Mouse (Mus musculus): ENCODE measurements around the gene Slc22a23. TPM values are rescaled to one million over a fixed set of nuclear protein-coding genes. Genes with fewer than 3 reads are reported as not detected.
A peak's percentile ranks its signal among the peaks of the same experiment; 100 is the strongest.

The Slc22a23 gene
- polyA plus RNA-seq, 1 experiment from 2014 or later: 25.4 TPM

GRCm38 (mm10) chr13:34143389-34143788 lies 201.6 kb downstream of the Slc22a23 start:
- Histone ChIP-seq H3K4me2 (ENCODE audit: low read depth, low read length) (no peak overlapping the region), H3K4me3 (ENCODE audit: low read depth, low read length) (no peak overlapping the region), H3K27me3 (ENCODE audit: control insufficient read depth, insufficient read depth, low read length) (no peaks in the 10 kb centered on the region), H3K9ac (replicated peaks; ENCODE audit: low read depth, low read length) (no peak overlapping the region), H3K9me3 (ENCODE audit: control insufficient read depth, low read length) (no peaks in the 10 kb centered on the region), H3K4me1 (ENCODE audit: control insufficient read depth, insufficient read depth, low read length) (peaks cover 9% of the 10 kb centered on the region), H3K36me3 (ENCODE audit: control insufficient read depth, insufficient read depth, low read length) (no peaks in the 10 kb centered on the region), H3K27ac (ENCODE audit: low read depth, low read length) (no peak overlapping the region)
- WGBS: 25% methylated on average over 5 of the region's 5 CpGs
- ATAC-seq (ENCODE audit: low read depth): peak; percentile 41; the same call in 1 of the 2 replicates

- no peak overlapping the region for H3K9ac ChIP-seq (replicated peaks; ENCODE audit: low read depth, low read length)
- no peak overlapping the region for H3K4me2 ChIP-seq (ENCODE audit: low read depth, low read length)
- peaks cover 18% of the 10 kb centered on the region; the same call in 1 of the 2 replicates for H3K4me1 ChIP-seq (ENCODE audit: control insufficient read depth, insufficient read depth, low read length)
- 39% methylated on average over 7 of the region's 7 CpGs for WGBS
- H3K9me3 ChIP-seq (ENCODE audit: control insufficient read depth, low read length): no peaks in the 10 kb centered on the region
- no peaks in the 10 kb centered on the region for H3K27me3 ChIP-seq (ENCODE audit: control insufficient read depth, insufficient read depth, low read length)
- peak overlapping the region; percentile 61 for H3K27ac ChIP-seq (ENCODE audit: low read depth, low read length)
- no peak overlapping the region for H3K4me3 ChIP-seq (ENCODE audit: low read depth, low read length)
- ATAC-seq (ENCODE audit: low read depth): peak; percentile 18; the same call in 1 of the 2 replicates
- H3K36me3 ChIP-seq (ENCODE audit: control insufficient read depth, insufficient read depth, low read length): no peaks in the 10 kb centered on the region
Observed at GRCm38 (mm10) chr13:34136605-34137004, 208.4 kb downstream of the Slc22a23 start.

- Histone ChIP-seq H3K36me3 (ENCODE audit: control insufficient read depth, insufficient read depth, low read length) (no peaks in the 10 kb centered on the region), H3K4me1 (ENCODE audit: control insufficient read depth, insufficient read depth, low read length) (peaks cover 18% of the 10 kb centered on the region; the same call in 1 of the 2 replicates), H3K27ac (ENCODE audit: low read depth, low read length) (peak overlapping the region; percentile 100), H3K4me2 (ENCODE audit: low read depth, low read length) (peak overlapping the region; percentile 69), H3K9me3 (ENCODE audit: control insufficient read depth, low read length) (no peaks in the 10 kb centered on the region), H3K27me3 (ENCODE audit: control insufficient read depth, insufficient read depth, low read length) (no peaks in the 10 kb centered on the region), H3K9ac (replicated peaks; ENCODE audit: low read depth, low read length) (peak overlapping the region; percentile 99), H3K4me3 (ENCODE audit: low read depth, low read length) (peak overlapping the region; percentile 93)
- ATAC-seq (ENCODE audit: low read depth): no peak
- 17% methylated on average over 7 of the region's 7 CpGs for WGBS
Observed at GRCm38 (mm10) chr13:34134276-34134675, 210.7 kb downstream of the Slc22a23 start.

GRCm38 (mm10) chr13:34133326-34134071 lies 211.5 kb downstream of the Slc22a23 start:
- peak overlapping the region; percentile 69 for H3K4me2 ChIP-seq (ENCODE audit: low read depth, low read length)
- H3K36me3 ChIP-seq (ENCODE audit: control insufficient read depth, insufficient read depth, low read length): no peaks in the 10 kb centered on the region; the same call in 1 of the 2 replicates
- H3K27me3 ChIP-seq (ENCODE audit: control insufficient read depth, insufficient read depth, low read length): no peaks in the 10 kb centered on the region
- peak overlapping the region; percentile 100 for H3K27ac ChIP-seq (ENCODE audit: low read depth, low read length)
- WGBS: under 1% methylated on average over 15 of the region's 15 CpGs
- H3K9me3 ChIP-seq (ENCODE audit: control insufficient read depth, low read length): no peaks in the 10 kb centered on the region
- H3K9ac ChIP-seq (replicated peaks; ENCODE audit: low read depth, low read length): peak overlapping the region; percentile 99
- no peak for ATAC-seq (ENCODE audit: low read depth)
- peaks cover 18% of the 10 kb centered on the region; the same call in 1 of the 2 replicates for H3K4me1 ChIP-seq (ENCODE audit: control insufficient read depth, insufficient read depth, low read length)
- H3K4me3 ChIP-seq (ENCODE audit: low read depth, low read length): peak overlapping the region; percentile 93

GRCm38 (mm10) chr13:34132875-34133274 lies 212.1 kb downstream of the Slc22a23 start:
- 7% methylated on average over 6 of the region's 6 CpGs for WGBS
- peak overlapping the region; percentile 93 for H3K4me3 ChIP-seq (ENCODE audit: low read depth, low read length)

GRCm38 (mm10) chr13:34132299-34132698 lies 212.7 kb downstream of the Slc22a23 start:
- H3K9me3 ChIP-seq (ENCODE audit: control insufficient read depth, low read length): no peaks in the 10 kb centered on the region
- H3K4me3 ChIP-seq (ENCODE audit: low read depth, low read length): peak overlapping the region; percentile 93
- H3K27ac ChIP-seq (ENCODE audit: low read depth, low read length): peak overlapping the region; percentile 100
- peaks cover 18% of the 10 kb centered on the region; the same call in 1 of the 2 replicates for H3K4me1 ChIP-seq (ENCODE audit: control insufficient read depth, insufficient read depth, low read length)
- H3K9ac ChIP-seq (replicated peaks; ENCODE audit: low read depth, low read length): peak overlapping the region; percentile 99
- H3K4me2 ChIP-seq (ENCODE audit: low read depth, low read length): peak overlapping the region; percentile 69
- no peak for ATAC-seq (ENCODE audit: low read depth)
- no peaks in the 10 kb centered on the region; the same call in 1 of the 2 replicates for H3K36me3 ChIP-seq (ENCODE audit: control insufficient read depth, insufficient read depth, low read length)
- under 1% methylated on average over 15 of the region's 15 CpGs for WGBS
- H3K27me3 ChIP-seq (ENCODE audit: control insufficient read depth, insufficient read depth, low read length): no peaks in the 10 kb centered on the region

More at GRCm38 (mm10) chr13:34132875-34133274, 212.1 kb downstream of the Slc22a23 start:
- Histone ChIP-seq H3K27ac (ENCODE audit: low read depth, low read length) (peak overlapping the region; percentile 100), H3K9me3 (ENCODE audit: control insufficient read depth, low read length) (no peaks in the 10 kb centered on the region), H3K27me3 (ENCODE audit: control insufficient read depth, insufficient read depth, low read length) (no peaks in the 10 kb centered on the region), H3K36me3 (ENCODE audit: control insufficient read depth, insufficient read depth, low read length) (no peaks in the 10 kb centered on the region; the same call in 1 of the 2 replicates), H3K4me2 (ENCODE audit: low read depth, low read length) (peak overlapping the region; percentile 69), H3K4me1 (ENCODE audit: control insufficient read depth, insufficient read depth, low read length) (peaks cover 18% of the 10 kb centered on the region; the same call in 1 of the 2 replicates), H3K9ac (replicated peaks; ENCODE audit: low read depth, low read length) (peak overlapping the region; percentile 99)
- ATAC-seq (ENCODE audit: low read depth): no peak

GRCm38 (mm10) chr13:34131708-34132060 lies 213.3 kb downstream of the Slc22a23 start:
- Histone ChIP-seq H3K4me3 (ENCODE audit: low read depth, low read length) (peak overlapping the region; percentile 93), H3K27ac (ENCODE audit: low read depth, low read length) (peak overlapping the region; percentile 100), H3K27me3 (ENCODE audit: control insufficient read depth, insufficient read depth, low read length) (no peaks in the 10 kb centered on the region), H3K9ac (replicated peaks; ENCODE audit: low read depth, low read length) (peak overlapping the region; percentile 99), H3K4me1 (ENCODE audit: control insufficient read depth, insufficient read depth, low read length) (peaks cover 15% of the 10 kb centered on the region; the same call in 1 of the 2 replicates), H3K4me2 (ENCODE audit: low read depth, low read length) (peak overlapping the region; percentile 69), H3K9me3 (ENCODE audit: control insufficient read depth, low read length) (no peaks in the 10 kb centered on the region), H3K36me3 (ENCODE audit: control insufficient read depth, insufficient read depth, low read length) (no peaks in the 10 kb centered on the region; the same call in 1 of the 2 replicates)
- WGBS: under 1% methylated on average over 10 of the region's 10 CpGs
- peak; percentile 29 for ATAC-seq (ENCODE audit: low read depth)

- Histone ChIP-seq H3K27me3 (ENCODE audit: control insufficient read depth, insufficient read depth, low read length) (no peaks in the 10 kb centered on the region), H3K9me3 (ENCODE audit: control insufficient read depth, low read length) (no peaks in the 10 kb centered on the region), H3K4me2 (ENCODE audit: low read depth, low read length) (peak overlapping the region; percentile 69), H3K4me3 (ENCODE audit: low read depth, low read length) (peak overlapping the region; percentile 93), H3K4me1 (ENCODE audit: control insufficient read depth, insufficient read depth, low read length) (peaks cover 11% of the 10 kb centered on the region; the same call in 1 of the 2 replicates), H3K36me3 (ENCODE audit: control insufficient read depth, insufficient read depth, low read length) (no peaks in the 10 kb centered on the region; the same call in 1 of the 2 replicates), H3K9ac (replicated peaks; ENCODE audit: low read depth, low read length) (peak overlapping the region; percentile 99), H3K27ac (ENCODE audit: low read depth, low read length) (peak overlapping the region; percentile 100)
- peak; percentile 78 for ATAC-seq (ENCODE audit: low read depth)
- under 1% methylated on average over 24 of the region's 24 CpGs for WGBS
Observed at GRCm38 (mm10) chr13:34131011-34131707, 213.8 kb downstream of the Slc22a23 start.

Data from neural tube, embryonic 14.5 days (tissue).